Mouse (Mus musculus) limb, embryonic 14.5 days (tissue): ENCODE results near the gene Dcakd. TPM values are rescaled to one million over a fixed set of nuclear protein-coding genes. Genes with fewer than 3 reads are reported as not detected.

ENCODE experiments used
- ATAC-seq: fragments of 200-750 bp; cut with Nextera tagmentation; 2 replicates; pipeline ENCODE4 v1.8.0; 2017; ENCODE audit warnings: low read depth, moderate number of reproducible peaks, moderate TSS enrichment; ENCODE audit not compliant: low FRiP score
- DNase-seq: peaks from one replicate; pipeline ENCODE4 v3.0.0-alpha.2; 2015; ENCODE audit warnings: low spot score
- H3K27ac ChIP-seq: fragments of 300-500 bp; sonication (generic); replicated peaks from 2 replicates; pipeline ENCODE4 v1.5.1; 2014; ENCODE audit warnings: low read depth, mild to moderate bottlenecking, low read length, moderate library complexity, mixed read lengths
- H3K27me3 ChIP-seq: fragments of 300-500 bp; sonication (generic); 2 replicates; pipeline ENCODE4 v1.6.1; 2014; ENCODE audit warnings: low read length, mixed read lengths; ENCODE audit not compliant: control insufficient read depth, insufficient read depth
- H3K36me3 ChIP-seq: fragments of 300-500 bp; sonication (generic); 2 replicates; pipeline ENCODE4 v1.6.1; 2014; ENCODE audit warnings: mild to moderate bottlenecking, low read length, moderate library complexity, mixed read lengths; ENCODE audit not compliant: control insufficient read depth, insufficient read depth
- H3K4me1 ChIP-seq: fragments of 300-500 bp; sonication (generic); 2 replicates; pipeline ENCODE4 v1.6.1; 2014; ENCODE audit warnings: antibody characterized with exemption, low read length, mixed read lengths; ENCODE audit not compliant: control insufficient read depth, insufficient read depth
- H3K4me2 ChIP-seq: fragments of 300-500 bp; sonication (generic); replicated peaks from 2 replicates; pipeline ENCODE4 v1.6.1; 2014; ENCODE audit warnings: low read depth, mild to moderate bottlenecking, low read length, moderate library complexity; ENCODE audit not compliant: severe bottlenecking
- H3K4me3 ChIP-seq: fragments of 300-500 bp; sonication (generic); replicated peaks from 2 replicates; pipeline ENCODE4 v1.5.1; 2014; ENCODE audit warnings: low read length
- H3K9ac ChIP-seq: fragments of 300-500 bp; sonication (generic); 2 replicates; pipeline ENCODE4 v1.6.1; 2014; ENCODE audit warnings: mild to moderate bottlenecking, low read depth, low read length, moderate library complexity; ENCODE audit not compliant: severe bottlenecking
- H3K9me3 ChIP-seq: fragments of 300-500 bp; sonication (generic); 2 replicates; pipeline ENCODE4 v1.6.1; 2016; ENCODE audit warnings: low read length; ENCODE audit not compliant: control insufficient read depth
- POLR2A ChIP-seq: fragments of 200-500 bp; IDR thresholded peaks from 2 replicates; pipeline ENCODE4 v1.8.0; 2012; ENCODE audit warnings: inconsistent platforms, mild to moderate bottlenecking, moderate library complexity, borderline replicate concordance; ENCODE audit not compliant: insufficient read depth, insufficient read length; ENCODE audit errors: extremely low read depth
- WGBS: fragments of 180-500 bp; shearing (Covaris S2); extraction: QIAGEN DNeasy Blood & Tissue Kit; methylation state at CpG from one replicate; pipeline ENCODE4 v1.1.7; 2014; 5-methylcytosine and 5-hydroxymethylcytosine counted together
- polyA plus RNA-seq, 2 experiments: library from polyadenylated mRNA; depleted of rRNA in 1 of 2; stranded (reverse) in 1 of 2; unstranded in 1 of 2; fragments of >200 nt; fragmentation: Nextera tagmentation in 1 of 2; extraction: Ambion mirVana in 1 of 2; gene quantifications; 2 replicates each; pipeline versions ENCODE4 v1.2.1 to v1.2.3; 2012 to 2014

Gene Dcakd
- polyA plus RNA-seq, 2 experiments: 173 to 182 TPM

DNA sequence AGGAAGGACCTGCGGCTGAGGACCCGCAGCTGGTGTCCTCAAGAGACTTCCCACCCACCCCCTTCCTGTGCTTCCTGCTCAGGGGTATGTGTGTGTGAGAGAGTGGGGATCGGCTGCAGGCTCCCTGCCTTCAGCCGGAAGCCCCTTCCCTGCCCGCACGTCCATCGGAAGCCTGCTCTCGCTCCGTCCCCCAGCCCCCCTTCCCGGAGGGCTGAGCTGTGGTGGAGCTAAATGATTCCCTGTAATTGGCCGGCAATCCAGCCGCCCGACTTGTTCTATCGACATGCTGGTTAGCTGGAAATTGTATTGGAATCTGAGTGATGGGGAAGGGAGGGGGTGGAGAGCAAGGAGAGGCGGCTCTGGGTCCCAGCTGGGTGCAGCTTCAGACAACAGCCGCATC lies 36.5 kb downstream of the Dcakd start:
- Histone ChIP-seq H3K9me3 (no peaks in the 10 kb centered on the region), H3K27ac (no peak overlapping the region), H3K4me1 (peaks cover 15% of the 10 kb centered on the region; the same call in 1 of the 2 replicates), H3K4me2 (peak overlapping the region; percentile 32), H3K36me3 (peaks cover 31% of the 10 kb centered on the region), H3K9ac (no peak overlapping the region), H3K27me3 (peaks cover 32% of the 10 kb centered on the region), H3K4me3 (peak overlapping the region; percentile 14; the same call in 1 of the 2 replicates)
- ATAC-seq: no peak
- no peak for DNase-seq
- no peak for TF ChIP-seq POLR2A
- WGBS: 2% methylated on average over 16 of the region's 16 CpGs

DNA sequence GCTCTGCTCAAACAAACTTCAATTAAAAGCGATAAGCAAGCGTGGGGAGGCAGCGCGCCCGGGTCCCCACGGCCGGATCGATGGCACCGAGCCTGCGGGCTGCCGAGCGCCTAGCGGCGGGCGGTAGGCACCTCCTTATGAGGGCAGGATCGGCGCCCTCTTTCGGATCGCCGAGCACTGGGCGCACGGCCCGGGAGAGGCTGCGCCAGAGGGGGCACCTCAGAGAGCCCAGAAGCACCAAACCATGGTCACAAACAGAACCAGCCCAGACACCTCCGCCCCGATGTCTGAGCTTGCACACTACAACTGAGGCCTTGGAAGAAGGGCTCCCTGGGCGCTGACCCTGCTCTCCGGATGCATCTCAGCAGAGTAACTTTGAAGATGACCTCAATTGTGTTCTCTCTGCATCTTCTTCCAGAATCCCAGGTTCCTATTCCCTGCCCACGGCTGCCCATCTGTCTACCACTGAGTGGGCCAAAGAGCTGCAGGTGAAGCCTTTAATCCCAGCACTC lies 37.9 kb downstream of the Dcakd start:
- no peak for DNase-seq

DNA sequence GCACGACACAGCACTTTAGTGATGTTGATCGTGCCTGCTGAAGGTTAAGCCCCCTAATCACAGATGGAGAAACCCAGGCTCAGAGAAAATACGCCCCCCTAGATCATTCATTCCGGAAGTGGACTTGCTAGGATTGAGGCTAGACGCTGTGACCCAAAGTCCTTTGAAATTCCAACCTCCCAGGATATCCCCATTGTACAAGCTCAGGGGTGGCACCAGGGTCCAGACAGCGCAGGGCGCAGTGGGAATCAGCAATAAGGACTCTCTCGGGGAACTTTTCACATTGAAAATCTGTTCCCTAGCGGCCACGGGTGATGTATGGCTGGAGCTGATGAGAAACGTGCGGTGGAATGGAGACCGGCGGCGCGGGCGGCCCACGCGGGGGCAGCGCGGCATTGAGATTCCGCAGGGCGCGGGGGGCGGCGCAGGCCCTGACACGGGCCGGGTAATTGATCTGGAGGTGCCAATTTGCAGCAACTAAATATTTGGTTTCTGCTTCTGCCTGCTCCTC lies 38.4 kb downstream of the Dcakd start:
- DNase-seq: no peak

More for the DNA sequence above, 37.9 kb downstream of the Dcakd start:
- 9% methylated on average over 29 of the region's 29 CpGs for WGBS
- Histone ChIP-seq H3K36me3 (peaks cover 17% of the 10 kb centered on the region), H3K9ac (peak overlapping the region; percentile 51), H3K4me1 (peaks cover 15% of the 10 kb centered on the region; the same call in 1 of the 2 replicates), H3K9me3 (no peaks in the 10 kb centered on the region), H3K27ac (no peak overlapping the region), H3K4me3 (peak overlapping the region; percentile 42), H3K4me2 (peak overlapping the region; percentile 80), H3K27me3 (peaks cover 32% of the 10 kb centered on the region)
- no peak for ATAC-seq
- TF ChIP-seq POLR2A: no peak

DNA sequence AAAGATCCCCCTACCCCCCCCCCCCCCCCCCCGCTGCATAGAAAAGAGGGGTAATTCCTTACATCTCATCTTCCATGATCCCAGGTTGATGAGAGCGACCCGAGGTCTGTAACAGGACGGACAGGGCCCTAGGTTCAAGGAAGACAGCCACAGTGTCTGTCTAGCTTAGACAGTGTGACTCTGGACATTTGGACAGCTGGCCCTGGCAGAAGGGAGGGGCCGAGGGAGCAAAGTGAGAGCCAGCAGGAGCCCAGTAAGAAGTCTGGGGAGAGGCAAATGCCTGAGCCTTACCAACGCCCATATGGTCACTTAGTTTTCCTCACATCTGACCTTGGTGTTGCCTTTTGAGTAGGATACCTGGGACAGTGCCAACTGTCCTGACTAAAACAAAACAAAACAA lies 43.0 kb downstream of the Dcakd start:
- no peak overlapping the region for H3K4me3 ChIP-seq
- no peak overlapping the region for H3K27ac ChIP-seq
- DNase-seq (no peak), ATAC-seq (no peak)
- 0 out of 2 replicates have a peak, but pooled peaks cover 7% of the 10 kb centered on the region for H3K4me1 ChIP-seq
- no peaks in the 10 kb centered on the region for H3K9me3 ChIP-seq
- no peak overlapping the region for H3K4me2 ChIP-seq
- WGBS: 59% methylated on average over 6 of the region's 6 CpGs
- H3K27me3 ChIP-seq: peaks cover 15% of the 10 kb centered on the region
- no peak for TF ChIP-seq POLR2A
- H3K9ac ChIP-seq: no peak overlapping the region
- no peaks in the 10 kb centered on the region for H3K36me3 ChIP-seq

More for the DNA sequence above, 38.4 kb downstream of the Dcakd start:
- Histone ChIP-seq H3K4me1 (peaks cover 15% of the 10 kb centered on the region; the same call in 1 of the 2 replicates), H3K4me2 (peak overlapping the region; percentile 80), H3K27me3 (peaks cover 32% of the 10 kb centered on the region), H3K4me3 (peak overlapping the region; percentile 42), H3K9ac (peak overlapping the region; percentile 51), H3K9me3 (no peaks in the 10 kb centered on the region), H3K27ac (no peak overlapping the region), H3K36me3 (peaks cover 11% of the 10 kb centered on the region)
- WGBS: 4% methylated on average over 28 of the region's 28 CpGs
- no peak for TF ChIP-seq POLR2A
- ATAC-seq: no peak

- TF ChIP-seq POLR2A: no peak
- WGBS: 68% methylated on average over 4 of the region's 4 CpGs
- Histone ChIP-seq H3K36me3 (no peaks in the 10 kb centered on the region), H3K27me3 (peaks cover 9% of the 10 kb centered on the region), H3K4me2 (no peak overlapping the region), H3K27ac (no peak overlapping the region), H3K9ac (no peak overlapping the region), H3K4me3 (no peak overlapping the region), H3K9me3 (no peaks in the 10 kb centered on the region), H3K4me1 (0 out of 2 replicates have a peak, but pooled peaks cover 2% of the 10 kb centered on the region)
- ATAC-seq: no peak
- no peak for DNase-seq
These were observed 43.5 kb downstream of the Dcakd start for GRCm38 (mm10) chr11:102984615-102985014.

GRCm38 (mm10) chr11:102984086-102984485 lies 44.0 kb downstream of the Dcakd start:
- DNase-seq (no peak), ATAC-seq (no peak)
- H3K36me3 ChIP-seq: no peaks in the 10 kb centered on the region
- peaks cover 4% of the 10 kb centered on the region; the same call in 1 of the 2 replicates for H3K27me3 ChIP-seq
- no peak for TF ChIP-seq POLR2A
- no peak overlapping the region for H3K27ac ChIP-seq
- H3K9me3 ChIP-seq: no peaks in the 10 kb centered on the region
- H3K4me3 ChIP-seq: no peak overlapping the region
- 91% methylated on average over 9 of the region's 9 CpGs for WGBS
- no peak overlapping the region for H3K4me2 ChIP-seq
- H3K4me1 ChIP-seq: no peaks in the 10 kb centered on the region
- H3K9ac ChIP-seq: no peak overlapping the region
